Mouse (Mus musculus) hindbrain, embryonic 14.5 days (tissue): Measurements from ENCODE around the gene Gm960. TPM values are rescaled to one million over a fixed set of nuclear protein-coding genes. Genes with fewer than 3 reads are reported as not detected.

Source experiments
- ATAC-seq: fragments of 200-750 bp; cut with Nextera tagmentation; 2 replicates; pipeline ENCODE4 v1.8.0; 2017; ENCODE audit warnings: moderate number of reproducible peaks, mild to moderate bottlenecking, moderate TSS enrichment, moderate library complexity; ENCODE audit not compliant: low FRiP score
- DNase-seq: peaks from one replicate; pipeline ENCODE4 v3.0.0-alpha.2; 2015; ENCODE audit warnings: low spot score
- H3K27ac ChIP-seq: fragments of 300-500 bp; sonication (generic); 2 replicates; pipeline ENCODE4 v1.5.1; 2014; ENCODE audit warnings: mild to moderate bottlenecking, moderate library complexity
- H3K27me3 ChIP-seq: fragments of 300-500 bp; sonication (generic); 2 replicates; pipeline ENCODE4 v1.6.1; 2014; ENCODE audit warnings: mild to moderate bottlenecking, low read length, mixed read lengths; ENCODE audit not compliant: control insufficient read depth, insufficient read depth
- H3K36me3 ChIP-seq: fragments of 300-500 bp; sonication (generic); replicated peaks from 2 replicates; pipeline ENCODE4 v1.6.1; 2014; ENCODE audit not compliant: control insufficient read depth, insufficient read depth
- H3K4me1 ChIP-seq: fragments of 300-500 bp; sonication (generic); replicated peaks from 2 replicates; pipeline ENCODE4 v1.6.1; 2014; ENCODE audit warnings: antibody characterized with exemption, low read length, mixed read lengths; ENCODE audit not compliant: control insufficient read depth, insufficient read depth
- H3K4me2 ChIP-seq: fragments of 300-500 bp; sonication (generic); replicated peaks from 2 replicates; pipeline ENCODE4 v1.6.1; 2014; ENCODE audit warnings: mild to moderate bottlenecking, moderate library complexity
- H3K4me3 ChIP-seq: fragments of 300-500 bp; sonication (generic); replicated peaks from 2 replicates; pipeline ENCODE4 v1.5.1; 2014; ENCODE audit warnings: mild to moderate bottlenecking, low read length
- H3K9ac ChIP-seq: fragments of 300-500 bp; sonication (generic); 2 replicates; pipeline ENCODE4 v1.6.1; 2014
- H3K9me3 ChIP-seq: fragments of 300-500 bp; sonication (generic); 2 replicates; pipeline ENCODE4 v1.6.1; 2016; ENCODE audit warnings: low read length; ENCODE audit not compliant: control insufficient read depth
- WGBS: fragments of 180-500 bp; shearing (Covaris S2); extraction: QIAGEN DNeasy Blood & Tissue Kit; methylation state at CpG from one replicate; pipeline ENCODE4 v1.1.7; 2014; 5-methylcytosine and 5-hydroxymethylcytosine counted together
- polyA plus RNA-seq: library from polyadenylated mRNA; unstranded; fragments of >200 nt; fragmentation: Nextera tagmentation; extraction: Ambion mirVana; gene quantifications from 2 replicates; pipeline ENCODE4 v1.2.1, GENCODE M21; 2014

Gm960 gene
- polyA plus RNA-seq, 1 experiment from 2014 or later: 6.3 TPM

DNA sequence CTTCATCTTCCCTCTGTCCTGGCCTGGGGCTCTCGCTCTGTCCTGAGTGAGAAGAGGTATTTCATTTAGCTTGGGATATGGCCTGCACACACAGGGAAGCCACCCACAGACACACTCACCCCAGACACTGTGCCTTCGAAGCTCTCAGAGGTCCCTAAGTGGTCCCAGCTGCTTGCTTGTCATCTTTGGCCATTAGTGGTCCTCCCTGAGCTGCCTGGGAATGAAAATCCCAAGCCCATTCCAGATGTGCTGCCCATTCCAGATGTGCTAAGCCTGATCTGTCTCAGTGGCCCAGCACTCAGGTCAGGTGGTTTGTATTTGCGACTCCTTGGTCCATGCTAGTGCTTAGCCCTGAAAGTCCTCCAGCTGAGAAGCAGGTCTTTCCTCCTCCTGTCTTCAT is 15.4 kb upstream of the Gm960 start:
- H3K27ac ChIP-seq: no peak overlapping the region
- DNase-seq (no peak), ATAC-seq (no peak)
- H3K9me3 ChIP-seq: no peaks in the 10 kb centered on the region
- no peaks in the 10 kb centered on the region for H3K27me3 ChIP-seq
- peak overlapping the region; percentile 61 for H3K4me2 ChIP-seq
- H3K4me1 ChIP-seq: peaks cover 33% of the 10 kb centered on the region
- peaks cover 7% of the 10 kb centered on the region; the same call in 1 of the 2 replicates for H3K36me3 ChIP-seq
- H3K4me3 ChIP-seq: peak overlapping the region; percentile 84
- 35% methylated on average over 3 of the region's 3 CpGs for WGBS
- peak overlapping the region; percentile 95 for H3K9ac ChIP-seq

- Histone ChIP-seq H3K4me3 (peak overlapping the region; percentile 84), H3K9me3 (no peaks in the 10 kb centered on the region), H3K27me3 (no peaks in the 10 kb centered on the region), H3K27ac (peak overlapping the region; percentile 93), H3K36me3 (peaks cover 4% of the 10 kb centered on the region; the same call in 1 of the 2 replicates), H3K9ac (peak overlapping the region; percentile 95), H3K4me1 (peaks cover 33% of the 10 kb centered on the region), H3K4me2 (peak overlapping the region; percentile 61)
- peak; percentile 24 for DNase-seq
- no peak for ATAC-seq
- 23% methylated on average over 13 of the region's 13 CpGs for WGBS
Observed at GRCm38 (mm10) chr19:4712781-4713526, 14.5 kb upstream of the Gm960 start.

DNA sequence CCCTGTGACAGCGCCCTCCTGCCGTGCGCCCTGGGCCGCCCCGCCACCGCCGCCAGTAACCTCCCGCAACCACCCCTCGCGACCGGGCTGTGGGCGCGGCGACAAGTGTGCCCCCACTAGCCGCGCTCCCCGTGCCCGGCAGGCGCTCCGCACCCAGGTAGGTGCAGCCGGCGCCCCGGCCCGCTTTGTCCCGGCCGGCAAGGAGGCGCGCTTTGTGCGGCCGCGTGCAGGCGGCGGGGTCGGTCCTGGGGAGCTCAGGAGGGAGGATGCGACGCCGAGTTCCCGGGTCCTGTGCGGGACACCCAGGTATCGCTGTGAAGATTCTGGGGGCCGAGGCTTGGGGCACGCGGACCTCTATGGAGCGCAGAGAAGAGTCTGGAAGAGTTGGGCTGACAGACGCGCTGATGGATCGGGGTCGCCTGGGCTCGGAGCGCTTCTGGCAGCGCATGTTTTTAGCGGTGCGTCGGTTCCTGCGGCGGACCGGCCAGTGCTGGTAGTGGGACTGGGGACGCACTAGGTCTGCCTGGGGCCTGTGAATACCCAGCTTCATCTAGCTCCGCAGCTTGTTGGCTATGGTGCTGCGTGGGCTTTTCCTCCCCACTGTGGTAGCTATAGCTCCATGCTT is 13.8 kb upstream of the Gm960 start:
- DNase-seq: peak; percentile 34
- Histone ChIP-seq H3K36me3 (no peaks in the 10 kb centered on the region), H3K9ac (peak overlapping the region; percentile 95), H3K27me3 (no peaks in the 10 kb centered on the region), H3K27ac (peak overlapping the region; percentile 93), H3K9me3 (no peaks in the 10 kb centered on the region), H3K4me3 (peak overlapping the region; percentile 84), H3K4me2 (peak overlapping the region; percentile 61), H3K4me1 (peaks cover 33% of the 10 kb centered on the region)
- under 1% methylated on average over 55 of the region's 60 CpGs for WGBS
- ATAC-seq: peak; percentile 41

- Histone ChIP-seq H3K4me1 (peaks cover 33% of the 10 kb centered on the region), H3K36me3 (no peaks in the 10 kb centered on the region), H3K4me3 (peak overlapping the region; percentile 84), H3K9me3 (no peaks in the 10 kb centered on the region), H3K27ac (peak overlapping the region; percentile 93), H3K4me2 (peak overlapping the region; percentile 61), H3K9ac (peak overlapping the region; percentile 95), H3K27me3 (no peaks in the 10 kb centered on the region)
- peak; percentile 77 for ATAC-seq
- peak; percentile 69 for DNase-seq
- WGBS: under 1% methylated on average over 55 of the region's 65 CpGs
Observed at GRCm38 (mm10) chr19:4711601-4712155, 13.2 kb upstream of the Gm960 start.

GRCm38 (mm10) chr19:4711098-4711600 is 12.7 kb upstream of the Gm960 start, which contains the start of gene Sptbn2:
Gene Sptbn2 (plus strand): TSS chr19:4711167.
- Histone ChIP-seq H3K9ac (peak within 1 kb of the TSS; percentile 95), H3K27me3 (no peaks in the 10 kb centered on the region), H3K36me3 (no peaks in the 10 kb centered on the region), H3K9me3 (no peaks in the 10 kb centered on the region), H3K4me3 (peak within 1 kb of the TSS; percentile 84), H3K27ac (peak within 1 kb of the TSS; percentile 93), H3K4me2 (peak within 1 kb of the TSS; percentile 61), H3K4me1 (peaks cover 33% of the 10 kb centered on the region)
- DNase-seq (peak; percentile 57), ATAC-seq (peak; percentile 19)
- WGBS: 6% methylated on average over 13 of the region's 13 CpGs

- 83% methylated on average over 10 of the region's 10 CpGs for WGBS
Observed at GRCm38 (mm10) chr19:4708765-4709164, 10.3 kb upstream of the Gm960 start.

DNA sequence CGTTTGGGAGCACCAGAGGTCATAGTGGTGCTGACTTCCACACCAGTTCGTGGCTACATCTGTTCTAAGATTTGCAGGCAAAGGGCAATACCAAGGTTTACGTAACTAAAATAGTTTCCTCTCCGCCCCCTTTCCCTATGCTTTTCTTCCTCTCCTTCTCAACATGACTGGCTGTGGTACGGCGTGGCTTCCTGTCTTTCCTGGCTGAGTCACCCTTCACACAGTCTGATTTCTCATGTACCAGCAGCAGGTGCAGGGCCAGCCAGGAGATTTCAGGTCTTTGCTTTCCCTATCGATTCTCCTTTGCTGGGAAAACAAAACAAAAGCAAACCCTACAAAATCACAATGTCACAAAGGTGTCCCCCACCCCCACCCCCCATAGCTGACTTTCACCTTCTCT is 2.8 kb upstream of the Gm960 start:
- no peak overlapping the region for H3K4me3 ChIP-seq
- WGBS: 74% methylated on average over 7 of the region's 7 CpGs
- DNase-seq (no peak), ATAC-seq (no peak)
- H3K36me3 ChIP-seq: no peaks in the 10 kb centered on the region
- H3K9ac ChIP-seq: no peak overlapping the region
- H3K27me3 ChIP-seq: peaks cover 8% of the 10 kb centered on the region; the same call in 1 of the 2 replicates
- H3K4me2 ChIP-seq: no peak overlapping the region
- no peak overlapping the region for H3K27ac ChIP-seq
- H3K9me3 ChIP-seq: no peaks in the 10 kb centered on the region
- peaks cover 6% of the 10 kb centered on the region; the same call in 1 of the 2 replicates for H3K4me1 ChIP-seq

More at GRCm38 (mm10) chr19:4708765-4709164, 10.3 kb upstream of the Gm960 start:
- Histone ChIP-seq H3K9ac (no peak overlapping the region), H3K4me2 (no peak overlapping the region), H3K27me3 (no peaks in the 10 kb centered on the region), H3K4me3 (no peak overlapping the region), H3K36me3 (no peaks in the 10 kb centered on the region), H3K27ac (no peak overlapping the region), H3K4me1 (peaks cover 19% of the 10 kb centered on the region), H3K9me3 (no peaks in the 10 kb centered on the region)
- no peak for DNase-seq
- no peak for ATAC-seq

DNA sequence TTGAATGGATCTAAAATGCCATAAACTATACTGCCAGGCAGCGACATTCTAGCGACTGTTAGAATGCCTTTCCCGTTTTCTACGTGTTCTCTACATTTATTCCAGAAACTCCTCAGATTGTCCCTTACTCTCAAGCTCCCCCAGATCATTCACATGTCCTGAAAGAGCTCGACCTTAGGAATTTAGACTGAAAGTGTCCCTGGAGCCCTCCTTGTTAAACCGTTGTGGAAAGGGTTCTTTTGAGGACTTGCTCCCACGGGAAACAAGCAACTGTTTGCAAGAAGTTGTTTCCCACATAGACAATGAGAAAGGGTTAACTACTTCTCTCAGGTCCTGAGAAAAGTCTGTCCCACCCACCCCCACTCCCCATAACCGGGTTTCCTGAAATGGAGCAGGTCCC is 2.2 kb upstream of the Gm960 start:
- Histone ChIP-seq H3K4me1 (peaks cover 6% of the 10 kb centered on the region; the same call in 1 of the 2 replicates), H3K4me3 (no peak overlapping the region), H3K27ac (no peak overlapping the region), H3K9ac (no peak overlapping the region), H3K27me3 (peaks cover 8% of the 10 kb centered on the region; the same call in 1 of the 2 replicates), H3K36me3 (no peaks in the 10 kb centered on the region), H3K9me3 (no peaks in the 10 kb centered on the region), H3K4me2 (no peak overlapping the region)
- DNase-seq (no peak), ATAC-seq (no peak)
- WGBS: 74% methylated on average over 8 of the region's 8 CpGs

DNA sequence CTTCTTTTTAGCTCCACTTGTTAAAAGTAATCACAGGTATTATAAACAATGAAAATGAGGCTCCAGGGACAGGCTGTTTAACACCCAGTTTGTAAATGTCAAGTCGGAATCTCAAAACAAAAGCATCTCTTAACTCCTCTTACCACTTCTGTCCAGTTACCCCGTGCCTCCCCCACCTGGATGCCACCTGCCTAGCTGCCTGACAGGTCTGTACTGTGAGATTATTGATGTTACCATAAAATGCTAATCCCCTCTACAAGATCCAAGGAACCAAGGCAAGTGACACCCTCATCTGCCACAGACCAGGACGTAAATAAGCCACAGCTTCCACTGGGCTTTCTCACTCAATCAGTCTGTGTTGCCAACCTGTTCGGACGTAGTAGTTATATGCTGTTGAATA is 1.4 kb upstream of the Gm960 start:
- no peak for ATAC-seq
- Histone ChIP-seq H3K27ac (no peak overlapping the region), H3K36me3 (no peaks in the 10 kb centered on the region), H3K4me1 (peaks cover 6% of the 10 kb centered on the region; the same call in 1 of the 2 replicates), H3K4me2 (no peak overlapping the region), H3K4me3 (no peak overlapping the region), H3K27me3 (peaks cover 8% of the 10 kb centered on the region; the same call in 1 of the 2 replicates), H3K9me3 (no peaks in the 10 kb centered on the region), H3K9ac (no peak overlapping the region)
- 61% methylated on average over 5 of the region's 5 CpGs for WGBS
- no peak for DNase-seq
